In the genomic region with DNA sequence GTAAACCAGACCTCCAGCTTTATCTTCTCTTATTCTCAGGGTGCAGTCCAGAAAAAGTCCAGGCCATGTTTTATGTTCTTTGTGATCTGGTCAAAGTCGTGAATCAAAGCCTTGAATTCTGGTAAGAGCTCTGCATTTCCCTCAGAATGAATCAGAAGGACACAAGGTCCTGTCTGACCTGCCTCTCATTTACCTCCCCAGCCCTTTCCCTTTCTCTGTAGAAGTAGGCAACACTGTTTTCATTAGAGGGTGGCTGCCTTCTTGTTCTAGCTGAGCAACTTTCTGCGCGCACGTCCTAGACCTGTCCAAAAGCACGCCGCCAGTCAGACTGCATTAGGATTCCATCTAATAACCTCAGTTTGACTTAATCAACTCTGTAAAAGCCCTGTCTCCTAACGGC, we compare ENCODE assay signal across 7 mouse cellular contexts. TPM values are rescaled to one million over a fixed set of nuclear protein-coding genes. Genes with fewer than 3 reads are reported as not detected.
A peak's percentile ranks its signal among the peaks of the same experiment; 100 is the strongest.
DNase-seq lines count a peak whose midpoint lies in the region; ATAC-seq and TF ChIP-seq lines count a peak whose summit lies in the region.

No protein-coding gene starts in this region.

- TF ChIP-seq POLR2A in testis, adult 2 months (IDR thresholded peaks at IDR 0.05; ENCODE audit: control insufficient read depth, low read depth, low read length) = no peak

- peak overlapping the region; percentile 58 for H3K4me2 ChIP-seq in embryonic facial prominence, embryonic 13.5 days
- H3K4me2 ChIP-seq in neural tube, embryonic 15.5 days = peak overlapping the region; percentile 54

- peak overlapping the region; percentile 42 for H3K4me3 ChIP-seq in testis, adult 2 months (ENCODE audit: control insufficient read depth, low read depth, low read length)
- H3K4me3 ChIP-seq in embryonic facial prominence, embryonic 13.5 days = peak overlapping the region; percentile 53
- peak overlapping the region; percentile 60 for H3K4me3 ChIP-seq in neural tube, embryonic 15.5 days (replicated peaks)

- 10% methylated on average over 7 of the region's 7 CpGs for WGBS in embryonic facial prominence, embryonic 13.5 days
- 20% methylated on average over 7 of the region's 7 CpGs for WGBS in neural tube, embryonic 15.5 days

- peak overlapping the region; percentile 79 for H3K9ac ChIP-seq in embryonic facial prominence, embryonic 13.5 days
- H3K9ac ChIP-seq in neural tube, embryonic 15.5 days (replicated peaks) = peak overlapping the region; percentile 67

- TF ChIP-seq CTCF in testis, adult 2 months (IDR thresholded peaks at IDR 0.05; ENCODE audit: control insufficient read depth, insufficient read depth, insufficient replicate concordance, low read depth, low read length) = no peak

- no peaks in the 10 kb centered on the region for H3K36me3 ChIP-seq in testis, adult 2 months (ENCODE audit: control insufficient read depth, insufficient read depth, low read length)
- no peaks in the 10 kb centered on the region for H3K36me3 ChIP-seq in embryonic facial prominence, embryonic 13.5 days
- no peaks in the 10 kb centered on the region for H3K36me3 ChIP-seq in neural tube, embryonic 15.5 days

- DNase-seq in testis, postnatal 10 days (ENCODE audit: low spot score) = no peak
- DNase-seq in kidney, postnatal 14 days = peak; percentile 34
- no peak for DNase-seq in T-cell, adult 2 months (ENCODE audit: low spot score)
- DNase-seq in spleen, postnatal 36 days (ENCODE audit: low spot score in 2 of 2) = no peak

- no peaks in the 10 kb centered on the region for H3K27me3 ChIP-seq in testis, adult 2 months (ENCODE audit: control insufficient read depth, insufficient read depth, low read length)
- H3K27me3 ChIP-seq in embryonic facial prominence, embryonic 13.5 days = no peaks in the 10 kb centered on the region
- H3K27me3 ChIP-seq in neural tube, embryonic 15.5 days (replicated peaks) = no peaks in the 10 kb centered on the region

- no peak for ATAC-seq in embryonic facial prominence, embryonic 13.5 days (ENCODE audit: insufficient number of reproducible peaks, insufficient read depth, low FRiP score, low TSS enrichment, low read depth)
- no peak for ATAC-seq in neural tube, embryonic 15.5 days (ENCODE audit: low FRiP score)

- no peaks in the 10 kb centered on the region for H3K9me3 ChIP-seq in embryonic facial prominence, embryonic 13.5 days
- no peaks in the 10 kb centered on the region for H3K9me3 ChIP-seq in neural tube, embryonic 15.5 days (replicated peaks)

- peak overlapping the region; percentile 67 for H3K27ac ChIP-seq in testis, adult 2 months (ENCODE audit: control insufficient read depth, insufficient read depth, low read depth, low read length)
- H3K27ac ChIP-seq in embryonic facial prominence, embryonic 13.5 days = peak overlapping the region; percentile 99
- H3K27ac ChIP-seq in neural tube, embryonic 15.5 days (replicated peaks) = peak overlapping the region; percentile 99

- peaks cover 2% of the 10 kb centered on the region for H3K4me1 ChIP-seq in testis, adult 2 months (ENCODE audit: control insufficient read depth, insufficient read depth, low read length)
- H3K4me1 ChIP-seq in embryonic facial prominence, embryonic 13.5 days = peaks cover 24% of the 10 kb centered on the region
- H3K4me1 ChIP-seq in neural tube, embryonic 15.5 days = peaks cover 24% of the 10 kb centered on the region

RNA-seq across cellular contexts. Expression of gene Tmpo, which starts 0.8 kb away (rescaled TPM):
- polyA plus RNA-seq in testis, adult 2 months (2012; rRNA removed) = 17.2 and 17.4 TPM in 2 replicates
- polyA plus RNA-seq in embryonic facial prominence, embryonic 13.5 days (2015; fragmentation: Nextera tagmentation; extraction: Ambion mirVana) = 237 and 252 TPM in 2 replicates
- polyA plus RNA-seq in neural tube, embryonic 15.5 days (2015; fragmentation: Nextera tagmentation; extraction: Ambion mirVana) = 80.0 and 105 TPM in 2 replicates

RNA-seq across cellular contexts. Expression of gene Slc25a3, which starts 56.4 kb away (rescaled TPM):
- polyA plus RNA-seq in testis, adult 2 months (2012; rRNA removed) = 147 and 151 TPM in 2 replicates
- polyA plus RNA-seq in embryonic facial prominence, embryonic 13.5 days (2015; fragmentation: Nextera tagmentation; extraction: Ambion mirVana) = 402 and 411 TPM in 2 replicates
- 595 and 628 TPM in 2 replicates for polyA plus RNA-seq in neural tube, embryonic 15.5 days (2015; fragmentation: Nextera tagmentation; extraction: Ambion mirVana)
